Mouse (Mus musculus) fibroblast of lung, adult 2 months (primary cell): ENCODE measurements around the gene Nrxn3.

Experiments
- DNase-seq: peaks from one replicate; pipeline ENCODE4 v3.0.0-alpha.2; 2011; ENCODE audit warnings: low read depth

The Nrxn3 gene

DNA sequence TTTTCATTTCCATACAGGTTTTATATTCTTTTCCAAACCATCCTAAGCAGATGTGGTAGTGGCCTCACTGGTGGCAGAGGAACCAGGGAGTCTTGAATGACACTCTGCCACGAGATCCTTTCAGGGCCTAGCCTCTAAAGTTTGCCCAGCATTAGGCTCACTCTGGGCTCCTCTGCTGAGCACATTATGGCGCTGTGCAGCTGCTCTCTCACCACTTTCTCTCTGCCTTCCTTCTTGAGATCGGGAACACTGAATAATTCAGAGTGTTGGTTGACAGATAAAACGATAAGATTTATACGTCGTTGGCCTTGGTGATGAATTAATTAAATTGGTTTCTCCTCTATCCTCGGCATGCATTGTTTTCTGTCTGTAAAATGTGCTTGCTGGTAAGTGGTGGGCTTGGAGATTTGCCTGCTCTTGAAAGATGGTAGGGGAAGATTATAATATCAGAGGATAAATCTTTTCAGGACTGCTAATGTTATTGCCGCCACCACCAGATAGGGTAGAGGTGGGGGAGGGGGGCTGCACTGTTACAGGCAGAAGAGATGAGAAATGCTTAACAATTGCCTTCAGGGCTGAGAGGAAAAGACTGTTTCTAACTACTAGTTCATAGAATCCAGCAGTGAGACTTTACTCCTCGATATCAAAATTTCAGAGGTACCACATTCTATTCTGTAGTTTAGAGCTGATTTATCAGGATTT lies 1094.5 kb downstream of the Nrxn3 start:
- no peak for DNase-seq

GRCm38 (mm10) chr12:89818200-89818599 lies 1095.5 kb downstream of the Nrxn3 start:
- DNase-seq, result no peak

DNA sequence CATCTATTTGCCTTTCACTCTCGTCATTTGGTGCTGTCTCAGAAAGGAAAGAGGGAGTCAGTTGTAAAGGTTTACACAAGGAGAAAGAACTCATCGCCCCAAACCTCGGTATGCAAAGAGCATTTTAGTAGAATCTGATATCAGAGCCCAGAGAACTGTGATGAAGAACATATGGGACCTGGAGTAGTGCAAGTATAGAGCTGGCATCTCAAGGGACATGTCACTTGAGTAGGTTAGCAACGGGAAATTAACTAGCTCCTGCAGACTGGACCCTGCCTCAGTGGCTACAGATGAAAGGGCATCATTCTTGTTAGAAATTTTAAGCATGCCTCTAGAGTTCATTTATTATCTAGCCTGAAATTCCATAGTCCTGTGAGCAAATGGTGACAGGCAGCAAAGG lies 1099.5 kb downstream of the Nrxn3 start:
- DNase-seq, result no peak

- DNase-seq, result no peak
Observed at GRCm38 (mm10) chr12:89829927-89830326, 1107.3 kb downstream of the Nrxn3 start.

GRCm38 (mm10) chr12:89830350-89830749 lies 1107.7 kb downstream of the Nrxn3 start:
- no peak for DNase-seq

GRCm38 (mm10) chr12:89831300-89831699 lies 1108.6 kb downstream of the Nrxn3 start:
- DNase-seq, result no peak

- DNase-seq, result no peak
Observed at GRCm38 (mm10) chr12:89836271-89836670, 1113.6 kb downstream of the Nrxn3 start.

- no peak for DNase-seq
Observed at GRCm38 (mm10) chr12:89842861-89843260, 1120.2 kb downstream of the Nrxn3 start.

DNA sequence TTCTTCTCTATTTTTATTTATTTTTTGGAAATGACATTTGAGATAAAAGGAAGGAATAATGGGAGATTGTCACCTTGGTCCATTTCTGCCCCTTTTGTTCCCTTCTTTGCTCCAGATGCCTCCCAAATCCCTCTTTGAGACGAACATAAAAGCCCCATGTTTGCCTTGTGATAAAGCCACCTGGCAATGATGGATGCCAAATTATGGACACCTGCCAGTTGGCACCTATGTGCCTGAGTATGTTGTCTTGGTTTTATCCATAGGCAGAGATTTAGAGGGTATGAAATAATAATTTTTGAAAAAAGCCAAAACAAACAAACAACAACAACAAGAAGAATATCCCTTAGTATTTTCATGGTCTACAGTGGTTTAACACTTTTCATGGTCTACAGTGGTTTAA lies 1125.4 kb downstream of the Nrxn3 start:
- DNase-seq, result no peak

GRCm38 (mm10) chr12:89854355-89854754 lies 1131.7 kb downstream of the Nrxn3 start:
- no peak for DNase-seq

DNA sequence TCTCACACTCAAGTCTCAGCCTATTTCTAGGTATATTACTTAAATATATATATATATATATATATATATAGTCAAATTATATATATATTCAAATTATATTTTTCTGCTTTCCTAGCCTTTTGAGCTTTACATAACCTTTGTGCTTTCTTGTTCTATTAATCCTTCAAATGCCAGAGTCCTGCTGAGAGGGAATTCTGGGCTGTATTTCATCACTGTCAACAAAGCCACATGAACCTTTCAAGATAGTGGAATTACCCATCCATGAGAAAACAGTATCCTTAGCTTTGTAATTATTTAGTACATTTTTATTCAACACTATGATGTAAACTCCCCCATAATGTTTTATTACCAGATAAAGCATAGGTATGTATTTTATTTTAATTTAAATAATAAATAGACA lies 1144.4 kb downstream of the Nrxn3 start:
- DNase-seq, result no peak

- no peak for DNase-seq
Observed at GRCm38 (mm10) chr12:89882617-89883370, 1160.1 kb downstream of the Nrxn3 start.

DNA sequence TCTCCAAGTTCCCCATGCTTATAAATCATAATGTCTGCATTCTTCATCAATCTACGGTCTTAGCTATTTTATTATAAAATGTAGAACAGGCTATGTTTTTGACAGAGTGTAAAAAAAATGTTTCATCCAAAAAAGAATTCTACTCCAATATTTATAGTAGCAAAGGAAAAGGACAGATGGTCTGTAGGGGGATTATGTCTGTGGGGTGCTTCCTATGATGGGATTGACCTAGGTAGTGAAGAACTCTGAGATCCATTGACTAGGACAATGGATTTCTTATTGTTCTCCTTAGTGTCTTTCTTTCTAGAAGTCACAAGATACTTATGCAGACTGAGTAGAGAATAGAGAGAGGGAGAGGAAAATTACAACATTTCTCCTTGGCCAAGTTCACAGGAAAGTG lies 1161.9 kb downstream of the Nrxn3 start:
- DNase-seq, result no peak

DNA sequence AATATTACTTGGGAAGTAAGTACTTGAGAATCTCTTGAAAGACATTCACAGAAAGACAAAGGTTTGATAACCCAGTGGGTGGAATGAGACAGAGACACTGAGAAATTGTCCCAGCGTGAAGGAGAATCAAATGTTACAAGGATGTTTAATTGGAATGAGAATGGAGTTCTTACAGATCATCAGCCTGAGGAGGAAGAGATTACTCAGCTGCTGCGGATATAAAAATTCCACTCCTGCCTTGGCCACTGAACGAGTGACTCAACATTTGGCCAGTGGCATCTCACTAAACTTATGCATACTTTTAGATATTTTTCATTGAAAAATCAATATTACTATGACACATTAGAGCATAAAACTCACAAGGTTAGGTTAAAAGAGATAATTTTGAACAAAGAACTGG lies 1166.0 kb downstream of the Nrxn3 start:
- peak; percentile 20 for DNase-seq

DNA sequence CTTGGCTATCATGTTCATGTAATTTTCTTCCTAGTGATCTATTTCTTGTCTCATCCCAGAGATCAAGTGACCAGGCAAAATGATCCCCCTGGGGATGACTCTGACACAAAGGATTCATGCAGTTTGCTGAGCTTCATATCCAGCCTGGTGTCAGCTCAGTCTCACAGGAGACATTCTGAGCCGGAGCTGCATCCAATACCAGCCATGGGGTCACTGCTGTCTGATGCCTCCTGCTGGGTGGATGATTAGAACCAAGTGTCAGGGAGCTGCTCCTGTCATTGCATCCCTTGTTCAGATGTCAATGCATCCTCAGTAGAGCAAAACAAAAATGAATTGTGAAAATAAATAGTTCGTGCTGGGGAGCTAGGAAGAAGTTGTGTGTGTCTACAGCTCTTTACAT lies 1174.2 kb downstream of the Nrxn3 start:
- DNase-seq, result no peak

DNA sequence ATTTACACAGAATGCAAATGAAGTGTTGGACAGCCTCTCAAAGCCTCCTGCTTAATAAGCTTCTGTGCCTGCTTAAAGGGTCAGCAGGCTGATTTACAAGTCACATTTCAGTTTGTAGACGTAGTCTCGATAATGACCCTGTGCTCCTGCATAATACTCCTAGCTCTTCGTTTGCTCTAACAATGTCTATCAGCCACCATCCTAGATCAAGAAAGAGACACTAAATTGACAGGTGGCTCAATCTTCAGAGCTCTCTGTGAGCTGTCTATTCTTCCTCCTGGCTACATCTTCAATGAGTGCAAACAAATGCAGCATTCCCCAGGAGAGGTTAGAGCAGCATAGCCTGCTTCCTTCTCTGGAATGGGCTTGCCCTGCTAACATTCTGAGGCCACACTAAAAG lies 1186.9 kb downstream of the Nrxn3 start:
- no peak for DNase-seq

DNA sequence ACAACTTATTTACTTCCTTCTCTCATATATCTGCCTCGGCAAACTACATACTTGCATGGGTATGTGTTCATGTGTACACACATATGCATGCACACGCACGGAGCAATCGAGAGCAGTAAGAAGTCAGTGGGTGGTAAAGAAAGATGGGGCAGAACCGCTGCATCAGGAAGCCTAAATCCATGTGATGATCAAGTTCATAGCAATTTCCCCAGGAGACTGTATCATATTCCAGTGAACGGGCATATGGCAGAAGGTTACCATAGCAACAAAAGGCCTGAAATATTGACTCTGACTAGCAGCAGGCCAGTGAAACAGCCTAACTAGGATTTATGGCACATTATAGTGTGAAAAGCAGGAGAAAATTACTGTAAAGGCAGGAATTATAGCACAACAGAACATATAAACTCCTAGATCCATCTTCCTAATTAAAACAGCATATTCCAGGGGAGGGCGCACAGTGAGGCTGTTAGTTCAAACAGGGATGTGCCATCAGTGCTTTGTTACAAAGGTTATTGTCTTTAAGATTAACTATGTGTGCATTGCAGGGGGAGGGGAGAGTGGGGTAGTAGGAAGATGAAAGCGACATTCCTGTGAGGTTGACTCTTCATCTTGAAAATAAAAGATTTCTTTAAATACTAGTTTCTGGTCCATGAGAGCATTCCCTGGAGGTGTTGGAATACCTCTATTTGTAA lies 1195.6 kb downstream of the Nrxn3 start:
- DNase-seq, result no peak

- DNase-seq, result no peak
Observed at GRCm38 (mm10) chr12:89932338-89932737, 1209.7 kb downstream of the Nrxn3 start.

GRCm38 (mm10) chr12:89933630-89934029 lies 1211.0 kb downstream of the Nrxn3 start:
- DNase-seq, result no peak

GRCm38 (mm10) chr12:89940746-89941145 lies 1218.1 kb downstream of the Nrxn3 start:
- no peak for DNase-seq

GRCm38 (mm10) chr12:89945911-89946502 lies 1223.3 kb downstream of the Nrxn3 start:
- no peak for DNase-seq

GRCm38 (mm10) chr12:89946522-89946921 lies 1223.8 kb downstream of the Nrxn3 start:
- DNase-seq, result no peak

- DNase-seq, result no peak
Observed at GRCm38 (mm10) chr12:89953237-89953636, 1230.6 kb downstream of the Nrxn3 start.
